Comparison of ENCODE assay signal across 10 mouse cellular contexts in the genomic region with DNA sequence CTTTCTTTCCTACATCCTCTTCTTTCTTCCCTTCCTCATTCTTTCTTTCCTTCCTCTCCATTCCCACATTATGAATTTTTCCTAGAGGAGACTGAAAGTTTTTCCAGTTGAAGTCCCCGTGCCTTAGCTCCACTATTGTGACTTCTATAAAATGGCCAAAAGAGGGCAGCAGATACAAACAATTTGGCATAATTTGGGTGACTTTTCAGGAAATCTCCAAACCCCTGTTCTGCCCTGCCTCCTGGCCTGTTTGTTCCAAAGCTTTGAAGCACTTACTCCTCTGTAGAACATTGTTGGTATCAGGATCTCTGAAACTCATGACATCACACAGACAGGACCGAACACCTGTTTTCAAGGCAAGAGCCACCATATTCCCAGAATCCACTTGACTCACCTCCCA.
DNase-seq lines count a peak whose midpoint lies in the region; ATAC-seq and TF ChIP-seq lines count a peak whose summit lies in the region.
"Had no signal": no experiment of that assay in that cellular context is flagged by ENCODE, and none has a peak within 500 bp of the region (broad histone marks: within the 10 kb centered on the region; RNA-seq: fewer than 3 reads in every experiment).

No protein-coding gene starts in this region.

- intact Hi-C loops in gastrocnemius, adult 2 months (cut with DNase I), result loop anchor here (10.0 kb wide), 1 partner anchor 317 kb away; no protein-coding TSS in a partner anchor
- intact Hi-C loops in gastrocnemius, postnatal 36 days (cut with DNase I), result loop anchor here (10.0 kb wide), 1 partner anchor 473 kb away; no protein-coding TSS in a partner anchor

- no peaks in the 10 kb centered on the region for H3K9me3 ChIP-seq in forebrain, embryonic 12.5 days
- H3K9me3 ChIP-seq: heart, embryonic 13.5 days had no signal

- H3K36me3 ChIP-seq in forebrain, embryonic 12.5 days (replicated peaks), result no peaks in the 10 kb centered on the region
- H3K36me3 ChIP-seq: heart, embryonic 13.5 days had no signal

- no peak overlapping the region for H3K9ac ChIP-seq in forebrain, embryonic 12.5 days
- H3K9ac ChIP-seq: heart, embryonic 13.5 days had no signal

- 0 out of 2 replicates have a peak, but pooled peaks have one; percentile 11 for ATAC-seq in forebrain, embryonic 12.5 days (ENCODE audit: low FRiP score)

- H3K4me3 ChIP-seq in gastrocnemius, adult 2 months, result no peak overlapping the region
- no peak overlapping the region for H3K4me3 ChIP-seq in forebrain, embryonic 12.5 days (replicated peaks)
- H3K4me3 ChIP-seq: heart, embryonic 13.5 days had no signal

- H3K27me3 ChIP-seq in forebrain, embryonic 12.5 days, result no peaks in the 10 kb centered on the region
- H3K27me3 ChIP-seq: heart, embryonic 13.5 days had no signal

- WGBS in forebrain, embryonic 12.5 days, result 59% methylated on average over 2 of the region's 2 CpGs

- H3K27ac ChIP-seq in gastrocnemius, adult 2 months, result no peak overlapping the region
- no peak overlapping the region for H3K27ac ChIP-seq in forebrain, embryonic 12.5 days
- H3K27ac ChIP-seq: heart, embryonic 13.5 days had no signal

- no peak overlapping the region for H3K4me2 ChIP-seq in forebrain, embryonic 12.5 days
- H3K4me2 ChIP-seq: heart, embryonic 13.5 days had no signal

- no peak for DNase-seq in gastrocnemius, adult 2 months
- no peak for DNase-seq in gastrocnemius, postnatal 36 days
- DNase-seq in ovary, adult 18-20 months (ENCODE audit: low spot score), result peak; percentile 11
- no peak for DNase-seq in ovary, postnatal 10 days (ENCODE audit: low spot score)
- DNase-seq in retina, adult 2 months (ENCODE audit: low read depth, low spot score), result peak; percentile 25
- DNase-seq in gastrocnemius, adult 8-10 months (ENCODE audit: low spot score in 2 of 2), result no peak
- DNase-seq in c-Kit-positive CD71-positive TER-119-positive erythroid progenitor cells, embryonic 14.5 days (ENCODE audit: low spot score), result no peak
- DNase-seq: thymus, adult 18-20 months had no signal

- no peaks in the 10 kb centered on the region for H3K4me1 ChIP-seq in forebrain, embryonic 12.5 days
- H3K4me1 ChIP-seq: heart, embryonic 13.5 days had no signal

- TF ChIP-seq CTCF in gastrocnemius, adult 2 months (IDR thresholded peaks at IDR 0.05), result peak; percentile 40; the same call in 1 of the 2 replicates

Comparison
In these comparisons a context has a peak if more than half of its experiments do, and no peak if none do; other contexts are left out.
1. DNase-seq: peak in ovary, adult 18-20 months (single experiment) and retina, adult 2 months (single experiment); none in gastrocnemius, adult 2 months (single experiment), gastrocnemius, postnatal 36 days (0 of 2), ovary, postnatal 10 days (single experiment), gastrocnemius, adult 8-10 months (0 of 2) and c-Kit-positive CD71-positive TER-119-positive erythroid progenitor cells, embryonic 14.5 days (single experiment).